Mouse (Mus musculus): ENCODE measurements around the gene Dclk3. TPM values are rescaled to one million over a fixed set of nuclear protein-coding genes. Genes with fewer than 3 reads are reported as not detected.

Dclk3 gene
- polyA plus RNA-seq, 1 experiment from 2014 or later, result 5.9 TPM

- H3K27me3 ChIP-seq (replicated peaks), result no peaks in the 10 kb centered on the region
- no peak overlapping the region for H3K27ac ChIP-seq
- no peak for ATAC-seq (replicated peaks)
- H3K9ac ChIP-seq, result no peak overlapping the region
- no peaks in the 10 kb centered on the region for H3K36me3 ChIP-seq (replicated peaks)
- no peaks in the 10 kb centered on the region for H3K9me3 ChIP-seq
- no peak overlapping the region for H3K4me2 ChIP-seq
- WGBS, result 62% methylated on average over 21 of the region's 21 CpGs
- H3K4me1 ChIP-seq, result peaks cover 34% of the 10 kb centered on the region
- H3K4me3 ChIP-seq, result no peak overlapping the region
Measured at GRCm38 (mm10) chr9:111473686-111474457, 35.0 kb downstream of the Dclk3 start.

- Histone ChIP-seq H3K4me2 (no peak overlapping the region), H3K27ac (no peak overlapping the region), H3K9me3 (no peaks in the 10 kb centered on the region), H3K27me3 (replicated peaks) (no peaks in the 10 kb centered on the region), H3K4me3 (no peak overlapping the region), H3K36me3 (replicated peaks) (no peaks in the 10 kb centered on the region), H3K9ac (no peak overlapping the region), H3K4me1 (peaks cover 34% of the 10 kb centered on the region)
- 36% methylated on average over 3 of the region's 3 CpGs for WGBS
- no peak for ATAC-seq (replicated peaks)
Measured at GRCm38 (mm10) chr9:111474458-111474745, 35.5 kb downstream of the Dclk3 start.

GRCm38 (mm10) chr9:111475281-111475680 is 36.4 kb downstream of the Dclk3 start:
- H3K27me3 ChIP-seq (replicated peaks), result no peaks in the 10 kb centered on the region
- ATAC-seq (replicated peaks), result no peak
- H3K4me3 ChIP-seq, result no peak overlapping the region
- H3K27ac ChIP-seq, result peak overlapping the region; percentile 62; the same call in 1 of the 2 replicates
- 93% methylated on average over 3 of the region's 3 CpGs for WGBS
- no peak overlapping the region for H3K4me2 ChIP-seq
- no peaks in the 10 kb centered on the region for H3K9me3 ChIP-seq
- H3K36me3 ChIP-seq (replicated peaks), result no peaks in the 10 kb centered on the region
- H3K9ac ChIP-seq, result no peak overlapping the region
- H3K4me1 ChIP-seq, result peaks cover 34% of the 10 kb centered on the region

GRCm38 (mm10) chr9:111475973-111476372 is 37.1 kb downstream of the Dclk3 start:
- Histone ChIP-seq H3K27ac (peak overlapping the region; percentile 62), H3K27me3 (replicated peaks) (no peaks in the 10 kb centered on the region), H3K4me3 (no peak overlapping the region), H3K4me1 (peaks cover 34% of the 10 kb centered on the region), H3K4me2 (no peak overlapping the region), H3K9me3 (no peaks in the 10 kb centered on the region), H3K9ac (no peak overlapping the region), H3K36me3 (replicated peaks) (no peaks in the 10 kb centered on the region)
- WGBS, result 42% methylated on average over 4 of the region's 4 CpGs
- ATAC-seq (replicated peaks), result peak; percentile 65; the same call in 1 of the 2 replicates

- WGBS, result 75% methylated on average over 6 of the region's 6 CpGs
- H3K4me3 ChIP-seq, result no peak overlapping the region
- H3K27me3 ChIP-seq (replicated peaks), result no peaks in the 10 kb centered on the region
- no peak overlapping the region for H3K9ac ChIP-seq
- H3K27ac ChIP-seq, result peak overlapping the region; percentile 62
- no peaks in the 10 kb centered on the region for H3K9me3 ChIP-seq
- no peak overlapping the region for H3K4me2 ChIP-seq
- H3K36me3 ChIP-seq (replicated peaks), result no peaks in the 10 kb centered on the region
- ATAC-seq (replicated peaks), result peak; percentile 51; the same call in 1 of the 2 replicates
- peaks cover 34% of the 10 kb centered on the region for H3K4me1 ChIP-seq
Measured at GRCm38 (mm10) chr9:111476479-111477016, 37.7 kb downstream of the Dclk3 start.

GRCm38 (mm10) chr9:111478853-111479490 is 40.1 kb downstream of the Dclk3 start:
- no peaks in the 10 kb centered on the region for H3K36me3 ChIP-seq (replicated peaks)
- peak overlapping the region; percentile 56; the same call in 1 of the 2 replicates for H3K27ac ChIP-seq
- H3K4me3 ChIP-seq, result no peak overlapping the region
- H3K27me3 ChIP-seq (replicated peaks), result no peaks in the 10 kb centered on the region
- H3K9me3 ChIP-seq, result no peaks in the 10 kb centered on the region
- WGBS, result 60% methylated on average over 7 of the region's 7 CpGs
- no peak overlapping the region for H3K4me2 ChIP-seq
- H3K4me1 ChIP-seq, result peaks cover 31% of the 10 kb centered on the region
- H3K9ac ChIP-seq, result no peak overlapping the region
- peak; percentile 41; the same call in 1 of the 2 replicates for ATAC-seq (replicated peaks)

GRCm38 (mm10) chr9:111481011-111481410 is 42.1 kb downstream of the Dclk3 start:
- Histone ChIP-seq H3K36me3 (replicated peaks) (no peaks in the 10 kb centered on the region), H3K4me3 (no peak overlapping the region), H3K4me1 (peaks cover 17% of the 10 kb centered on the region), H3K9me3 (no peaks in the 10 kb centered on the region), H3K9ac (no peak overlapping the region), H3K4me2 (no peak overlapping the region), H3K27me3 (replicated peaks) (no peaks in the 10 kb centered on the region), H3K27ac (no peak overlapping the region)
- 87% methylated on average over 3 of the region's 3 CpGs for WGBS
- no peak for ATAC-seq (replicated peaks)

- H3K9me3 ChIP-seq, result no peaks in the 10 kb centered on the region
- H3K4me1 ChIP-seq, result no peaks in the 10 kb centered on the region
- ATAC-seq (replicated peaks), result no peak
- no peak overlapping the region for H3K9ac ChIP-seq
- no peaks in the 10 kb centered on the region for H3K36me3 ChIP-seq (replicated peaks)
- no peak overlapping the region for H3K4me3 ChIP-seq
- 27% methylated on average over 10 of the region's 10 CpGs for WGBS
- H3K27me3 ChIP-seq (replicated peaks), result no peaks in the 10 kb centered on the region
- H3K4me2 ChIP-seq, result no peak overlapping the region
- H3K27ac ChIP-seq, result no peak overlapping the region
Measured at GRCm38 (mm10) chr9:111486645-111487477, 48.0 kb downstream of the Dclk3 start.

GRCm38 (mm10) chr9:111490583-111490982 is 51.7 kb downstream of the Dclk3 start:
- Histone ChIP-seq H3K4me1 (no peaks in the 10 kb centered on the region), H3K36me3 (replicated peaks) (no peaks in the 10 kb centered on the region), H3K4me3 (no peak overlapping the region), H3K27me3 (replicated peaks) (no peaks in the 10 kb centered on the region), H3K9me3 (no peaks in the 10 kb centered on the region), H3K9ac (no peak overlapping the region), H3K4me2 (no peak overlapping the region), H3K27ac (peak overlapping the region; percentile 27; the same call in 1 of the 2 replicates)
- peak; percentile 56; the same call in 1 of the 2 replicates for ATAC-seq (replicated peaks)
- 34% methylated on average over 8 of the region's 8 CpGs for WGBS

- Histone ChIP-seq H3K9me3 (no peaks in the 10 kb centered on the region), H3K36me3 (replicated peaks) (no peaks in the 10 kb centered on the region), H3K27me3 (replicated peaks) (no peaks in the 10 kb centered on the region), H3K4me2 (no peak overlapping the region), H3K9ac (no peak overlapping the region), H3K4me1 (no peaks in the 10 kb centered on the region), H3K4me3 (no peak overlapping the region), H3K27ac (no peak overlapping the region; the same call in 1 of the 2 replicates)
- no peak for ATAC-seq (replicated peaks)
- 56% methylated on average over 4 of the region's 4 CpGs for WGBS
Measured at GRCm38 (mm10) chr9:111491280-111491679, 52.4 kb downstream of the Dclk3 start.

GRCm38 (mm10) chr9:111493490-111493889 is 54.6 kb downstream of the Dclk3 start:
- H3K36me3 ChIP-seq (replicated peaks), result no peaks in the 10 kb centered on the region
- H3K27ac ChIP-seq, result no peak overlapping the region
- no peak overlapping the region for H3K4me2 ChIP-seq
- no peak overlapping the region for H3K4me3 ChIP-seq
- no peaks in the 10 kb centered on the region for H3K27me3 ChIP-seq (replicated peaks)
- WGBS, result 61% methylated on average over 5 of the region's 5 CpGs
- H3K9ac ChIP-seq, result no peak overlapping the region
- H3K9me3 ChIP-seq, result no peaks in the 10 kb centered on the region
- no peaks in the 10 kb centered on the region for H3K4me1 ChIP-seq
- ATAC-seq (replicated peaks), result no peak

GRCm38 (mm10) chr9:111495561-111495960 is 56.7 kb downstream of the Dclk3 start:
- Histone ChIP-seq H3K4me2 (no peak overlapping the region), H3K27me3 (replicated peaks) (no peaks in the 10 kb centered on the region), H3K4me1 (no peaks in the 10 kb centered on the region), H3K9me3 (no peaks in the 10 kb centered on the region), H3K27ac (no peak overlapping the region), H3K36me3 (replicated peaks) (no peaks in the 10 kb centered on the region), H3K9ac (no peak overlapping the region), H3K4me3 (no peak overlapping the region)
- 0% methylated on average over 5 of the region's 5 CpGs for WGBS
- peak; percentile 59; the same call in 1 of the 2 replicates for ATAC-seq (replicated peaks)

Data from midbrain, embryonic 15.5 days (tissue).